Mouse (Mus musculus) thymus, adult 2 months (tissue): ENCODE data around the gene Myrip.

Source experiments
- CTCF ChIP-seq: fragments of 200-500 bp; IDR thresholded peaks from 2 replicates; pipeline ENCODE4 v1.5.1; 2012; ENCODE audit warnings: mild to moderate bottlenecking, control low read depth, low read length, moderate library complexity, borderline replicate concordance; ENCODE audit not compliant: control insufficient read depth, poor library complexity, insufficient read depth; ENCODE audit errors: extremely low read depth
- POLR2A ChIP-seq: fragments of 200-500 bp; IDR thresholded peaks from 2 replicates; pipeline ENCODE4 v1.6.1; 2012; ENCODE audit warnings: mild to moderate bottlenecking, low read length, control low read depth, moderate library complexity; ENCODE audit not compliant: control insufficient read depth, poor library complexity, insufficient read depth; ENCODE audit errors: extremely low read depth

- no peak for TF ChIP-seq POLR2A
- no peak for TF ChIP-seq CTCF
Observed at GRCm38 (mm10) chr9:120281147-120281546, 20.2 kb upstream of the Myrip start.
